Mouse (Mus musculus) MEL (cell line): ENCODE data around the gene Nfia. TPM values are rescaled to one million over a fixed set of nuclear protein-coding genes. Genes with fewer than 3 reads are reported as not detected.

Source experiments
- DNase-seq: peaks from one replicate; pipeline ENCODE4 v3.0.0; 2011; ENCODE audit warnings: low read depth, low spot score
- H3K27ac ChIP-seq: 2 replicates; pipeline ENCODE4 v1.5.1; 2012; ENCODE audit warnings: low read depth, mild to moderate bottlenecking, control low read depth, low read length, moderate library complexity; ENCODE audit not compliant: control insufficient read depth
- H3K27me3 ChIP-seq, 2 experiments: fragments of 150-350 bp in 1 of 2; sonication (generic) in 1 of 2; 2 replicates each; pipeline ENCODE4 v1.6.1; 2012; ENCODE audit warnings: low read length in 2 of 2, mild to moderate bottlenecking in 2 of 2, improper control_type of control experiment in 1 of 2, moderate library complexity in 1 of 2; ENCODE audit not compliant: insufficient read depth in 2 of 2, control insufficient read depth in 1 of 2
- H3K36me3 ChIP-seq, 2 experiments: 2 replicates each; pipeline ENCODE4 v1.6.1; 2012 to 2014; ENCODE audit warnings: low read length in 2 of 2, improper control_type of control experiment in 1 of 2, inconsistent platforms in 1 of 2, mild to moderate bottlenecking in 1 of 2; ENCODE audit not compliant: insufficient read depth in 2 of 2, control insufficient read depth in 1 of 2
- H3K4me1 ChIP-seq, 2 experiments: fragments of 150-350 bp in 1 of 2; sonication (generic) in 1 of 2; 2 replicates each; pipeline ENCODE4 v1.6.1; 2012; ENCODE audit warnings: low read length in 2 of 2, improper control_type of control experiment in 1 of 2, mild to moderate bottlenecking in 1 of 2; ENCODE audit not compliant: insufficient read depth in 2 of 2, control insufficient read depth in 1 of 2
- H3K4me3 ChIP-seq, 2 experiments: fragments of 150-350 bp in 1 of 2; sonication (generic) in 1 of 2; 2 replicates each; pipeline ENCODE4 v1.5.1; 2012; ENCODE audit warnings: low read depth in 2 of 2, low read length in 2 of 2, mild to moderate bottlenecking in 2 of 2, moderate library complexity in 2 of 2, control low read depth in 1 of 2, improper control_type of control experiment in 1 of 2; ENCODE audit not compliant: control insufficient read depth in 1 of 2, insufficient read depth in 1 of 2
- H3K79me2 ChIP-seq: 2 replicates; pipeline ENCODE4 v1.6.1; 2012; ENCODE audit warnings: mild to moderate bottlenecking, low read length, moderate library complexity; ENCODE audit not compliant: control insufficient read depth, poor library complexity, insufficient read depth
- H3K9ac ChIP-seq: 2 replicates; pipeline ENCODE4 v1.6.1; 2012; ENCODE audit warnings: low read depth, mild to moderate bottlenecking, control low read depth, low read length, moderate library complexity; ENCODE audit not compliant: control insufficient read depth, poor library complexity, severe bottlenecking
- H3K9me3 ChIP-seq: fragments of 150-350 bp; sonication (generic); replicated peaks from 2 replicates; pipeline ENCODE4 v1.6.1; 2012; ENCODE audit warnings: mild to moderate bottlenecking, low read length, improper control_type of control experiment, moderate library complexity; ENCODE audit not compliant: insufficient read depth
- E2F4 ChIP-seq: IDR thresholded peaks from 2 replicates; pipeline ENCODE4 v1.6.1; 2011; ENCODE audit warnings: low read depth, low read length, improper control_type of control experiment, borderline replicate concordance
- GATA1 ChIP-seq: IDR thresholded peaks from 2 replicates; pipeline ENCODE4 v1.6.1; 2011; ENCODE audit warnings: low read depth, low read length, improper control_type of control experiment
- HCFC1 ChIP-seq: IDR thresholded peaks from 2 replicates; pipeline ENCODE4 v1.6.1; 2012; ENCODE audit warnings: low read depth, mild to moderate bottlenecking, inconsistent platforms, low read length, improper control_type of control experiment, moderate library complexity
- KAT2A ChIP-seq: conservative IDR thresholded peaks from 2 replicates; pipeline ENCODE4 v1.6.1; 2012; ENCODE audit warnings: low read depth, low read length, improper control_type of control experiment, inconsistent platforms
- MAFK ChIP-seq: IDR thresholded peaks from 2 replicates; pipeline ENCODE4 v1.6.1; 2011; ENCODE audit warnings: low read depth, mild to moderate bottlenecking, low read length, improper control_type of control experiment, borderline replicate concordance
- MAX ChIP-seq: IDR thresholded peaks from 2 replicates; pipeline ENCODE4 v1.6.1; 2011; ENCODE audit warnings: low read length, improper control_type of control experiment
- MAZ ChIP-seq: IDR thresholded peaks from 2 replicates; pipeline ENCODE4 v1.6.1; 2012; ENCODE audit warnings: low read depth, mild to moderate bottlenecking, inconsistent platforms, low read length, improper control_type of control experiment
- MXI1 ChIP-seq: IDR thresholded peaks from 2 replicates; pipeline ENCODE4 v1.6.1; 2011; ENCODE audit warnings: mild to moderate bottlenecking, low read depth, low read length, improper control_type of control experiment
- MYB ChIP-seq: IDR thresholded peaks from 2 replicates; pipeline ENCODE4 v1.6.1; 2011; ENCODE audit warnings: mild to moderate bottlenecking, low read depth, low read length, improper control_type of control experiment
- MYC ChIP-seq: IDR thresholded peaks from 2 replicates; pipeline ENCODE4 v1.6.1; 2011; ENCODE audit warnings: low read depth, mild to moderate bottlenecking, low read length, improper control_type of control experiment, moderate library complexity
- NRF1 ChIP-seq: IDR thresholded peaks from 2 replicates; pipeline ENCODE4 v1.6.1; 2014; ENCODE audit warnings: low read depth, mild to moderate bottlenecking, inconsistent platforms, low read length, improper control_type of control experiment, moderate library complexity; ENCODE audit not compliant: poor library complexity, insufficient read depth, severe bottlenecking
- POLR2AphosphoS2 ChIP-seq: IDR thresholded peaks from 2 replicates; pipeline ENCODE4 v1.6.1; 2011; ENCODE audit warnings: low read length, improper control_type of control experiment
- POLR2AphosphoS5 ChIP-seq: IDR thresholded peaks from 2 replicates; pipeline ENCODE4 v1.6.1; 2012; ENCODE audit warnings: low read depth, borderline replicate concordance, mild to moderate bottlenecking, inconsistent platforms, low read length, moderate library complexity, mixed read lengths
- RAD21 ChIP-seq: IDR thresholded peaks from 2 replicates; pipeline ENCODE4 v1.6.1; 2011; ENCODE audit warnings: mild to moderate bottlenecking, low read depth, low read length, improper control_type of control experiment
- RCOR1 ChIP-seq: IDR thresholded peaks from 2 replicates; pipeline ENCODE4 v1.6.1; 2012; ENCODE audit warnings: low read depth, mild to moderate bottlenecking, inconsistent platforms, low read length, improper control_type of control experiment
- SIN3A ChIP-seq: IDR thresholded peaks from 2 replicates; pipeline ENCODE4 v1.6.1; 2012; ENCODE audit warnings: low read length, improper control_type of control experiment, inconsistent platforms
- TAL1 ChIP-seq: IDR thresholded peaks from 2 replicates; pipeline ENCODE4 v1.6.1; 2012; ENCODE audit warnings: mild to moderate bottlenecking, inconsistent platforms, low read length, moderate library complexity, mixed read lengths
- TBP ChIP-seq: IDR thresholded peaks from 2 replicates; pipeline ENCODE4 v1.8.0; 2011; ENCODE audit warnings: low read depth, low read length, improper control_type of control experiment
- TCF12 ChIP-seq: IDR thresholded peaks from 2 replicates; pipeline ENCODE4 v1.6.1; 2014; ENCODE audit warnings: low read depth, mild to moderate bottlenecking, inconsistent platforms, low read length, improper control_type of control experiment, moderate library complexity
- ZC3H11A ChIP-seq: IDR thresholded peaks from 2 replicates; pipeline ENCODE4 v1.6.1; 2012; ENCODE audit warnings: low read depth, mild to moderate bottlenecking, inconsistent platforms, low read length, improper control_type of control experiment
- ZMIZ1 ChIP-seq: IDR thresholded peaks from 2 replicates; pipeline ENCODE4 v1.6.1; 2012; ENCODE audit warnings: low read depth, mild to moderate bottlenecking, inconsistent platforms, low read length, improper control_type of control experiment, moderate library complexity
- ZNF384 ChIP-seq: IDR thresholded peaks from 2 replicates; pipeline ENCODE4 v1.6.1; 2012; ENCODE audit warnings: low read depth, mild to moderate bottlenecking, inconsistent platforms, low read length, improper control_type of control experiment
- polyA plus RNA-seq, 2 experiments: library from polyadenylated mRNA; stranded (reverse) in 1 of 2; unstranded in 1 of 2; fragments of >175 nt in 1 of 2; fragments of >200 nt in 1 of 2; gene quantifications; 2 replicates each; pipeline versions ENCODE4 v1.2.1 to v1.2.4; 2012; ENCODE audit warnings: low replicate concordance in 2 of 2, low read depth in 1 of 2; ENCODE audit not compliant: insufficient read length in 2 of 2, insufficient read depth in 1 of 2, missing spikeins in 1 of 2
- total RNA-seq: library from RNA; depleted of rRNA; stranded (reverse); fragments of 300-350 nt; gene quantifications from 2 replicates; pipeline ENCODE4 v1.2.3, GENCODE M21; 2012

Gene Nfia
- total and polyA plus RNA-seq, 3 experiments = 10.2 to 20.5 (median 13.4) TPM

GRCm38 (mm10) chr4:98032332-98032731 is 259.8 kb downstream of the Nfia start:
- no peaks in the 10 kb centered on the region for H3K9me3 ChIP-seq
- H3K27me3 ChIP-seq = no peaks in the 10 kb centered on the region
- H3K27ac ChIP-seq = no peak overlapping the region
- H3K4me1 ChIP-seq = no peaks in the 10 kb centered on the region
- no peak for TF ChIP-seq TAL1
- no peak overlapping the region for H3K4me3 ChIP-seq
- H3K79me2 ChIP-seq = no peaks in the 10 kb centered on the region
- no peak overlapping the region for H3K9ac ChIP-seq
- DNase-seq = no peak
- H3K36me3 ChIP-seq = peaks cover 0 to 14% of the 10 kb centered on the region in 2 experiments

GRCm38 (mm10) chr4:98039095-98039494 is 266.6 kb downstream of the Nfia start:
- Histone ChIP-seq H3K27me3 (no peaks in the 10 kb centered on the region), H3K4me1 (no peaks in the 10 kb centered on the region)
- TF ChIP-seq MXI1 (no peak), MAFK (no peak), RCOR1 (no peak), TCF12 (no peak), ZC3H11A (no peak)

DNA sequence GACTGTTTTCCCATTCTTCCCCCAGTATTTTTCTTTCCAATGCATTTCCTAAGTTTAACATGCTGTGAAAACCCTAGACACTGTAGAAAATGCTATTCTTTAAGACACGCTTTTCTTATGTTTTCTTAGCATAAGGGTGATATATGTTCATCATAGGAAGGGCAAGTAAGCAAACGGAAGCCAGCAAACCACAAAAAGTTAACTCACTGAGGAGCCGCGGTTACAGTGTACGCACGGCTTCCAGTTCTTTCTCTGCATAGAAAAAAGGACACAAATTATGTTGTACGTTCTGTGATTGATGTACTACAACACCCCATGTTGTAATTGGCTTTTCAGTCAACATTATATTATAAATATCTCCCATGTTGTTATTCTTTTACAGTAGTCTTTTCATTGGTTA is 267.6 kb downstream of the Nfia start:
- no peaks in the 10 kb centered on the region for H3K9me3 ChIP-seq
- H3K79me2 ChIP-seq = no peaks in the 10 kb centered on the region
- H3K36me3 ChIP-seq = peaks cover 0 to 27% of the 10 kb centered on the region in 2 experiments; a peak in 2 of 4 replicates
- H3K4me1 ChIP-seq = no peaks in the 10 kb centered on the region
- no peaks in the 10 kb centered on the region for H3K27me3 ChIP-seq
- DNase-seq = no peak
- H3K4me3 ChIP-seq = no peak overlapping the region
- TF ChIP-seq MYC = no peak
- no peak for TF ChIP-seq RCOR1
- TF ChIP-seq MAZ = no peak
- TF ChIP-seq ZC3H11A = no peak
- TF ChIP-seq NRF1 = no peak
- no peak for TF ChIP-seq GATA1
- no peak for TF ChIP-seq KAT2A
- no peak for TF ChIP-seq ZNF384
- no peak for TF ChIP-seq HCFC1
- no peak for TF ChIP-seq E2F4
- TF ChIP-seq RAD21 = no peak
- TF ChIP-seq POLR2AphosphoS2 = no peak
- TF ChIP-seq POLR2AphosphoS5 = no peak
- no peak for TF ChIP-seq ZMIZ1
- no peak for TF ChIP-seq MYB
- TF ChIP-seq TBP = no peak
- TF ChIP-seq SIN3A = no peak
- no peak for TF ChIP-seq TAL1
- TF ChIP-seq MAX = no peak
- no peak overlapping the region for H3K27ac ChIP-seq
- no peak overlapping the region for H3K9ac ChIP-seq

More at GRCm38 (mm10) chr4:98039095-98039494, 266.6 kb downstream of the Nfia start:
- Histone ChIP-seq H3K9ac (no peak overlapping the region), H3K4me3 (no peak overlapping the region), H3K79me2 (no peaks in the 10 kb centered on the region), H3K9me3 (no peaks in the 10 kb centered on the region), H3K27ac (no peak overlapping the region), H3K36me3 (peaks cover 0 to 27% of the 10 kb centered on the region in 2 experiments; a peak in 2 of 4 replicates)
- DNase-seq = no peak
